Mouse (Mus musculus): ENCODE data around the gene St13. TPM values are rescaled to one million over a fixed set of nuclear protein-coding genes. Genes with fewer than 3 reads are reported as not detected.
A peak's percentile ranks its signal among the peaks of the same experiment; 100 is the strongest.

The St13 gene
- polyA plus RNA-seq, 1 experiment from 2014 or later = 154 TPM

DNA sequence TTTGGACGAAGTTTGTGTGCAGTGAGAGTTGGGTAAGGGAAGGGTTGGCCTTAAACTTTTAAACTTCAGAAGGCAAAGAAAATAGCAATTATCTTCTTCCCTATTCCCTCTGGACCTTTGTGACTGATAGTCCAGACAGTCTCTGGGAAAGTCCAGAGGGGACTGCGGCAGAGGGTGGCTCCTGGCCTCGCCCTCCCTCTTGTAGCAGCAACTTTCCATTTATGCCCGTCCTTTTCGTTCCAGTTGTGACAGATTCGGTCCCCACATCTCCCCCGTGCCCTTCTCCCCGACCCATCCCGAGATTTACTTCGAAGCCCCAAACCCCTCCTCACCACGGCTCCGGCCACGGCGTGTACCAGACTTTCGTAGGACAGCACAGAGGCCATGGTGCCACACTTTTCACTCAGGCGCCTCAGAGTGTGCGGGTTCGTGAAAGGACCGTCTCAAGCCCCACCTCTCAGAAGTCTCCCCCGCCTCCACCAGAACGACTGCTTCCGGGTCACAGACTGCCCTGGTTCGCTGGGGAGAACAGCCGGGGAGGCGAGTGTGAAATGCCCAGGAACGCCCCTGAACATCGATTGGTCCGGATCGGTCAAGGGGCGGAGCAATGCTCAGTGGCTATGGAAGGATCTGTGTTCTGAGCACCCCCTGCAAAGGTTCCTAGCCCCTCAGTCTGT, 39.4 kb downstream of the St13 start, which contains the start of gene Slc25a17:
TSS of gene Slc25a17 (minus strand) at position 468 of the 677 bp plus-strand sequence.
- peaks cover 16% of the 10 kb centered on the region; the same call in 1 of the 2 replicates for H3K36me3 ChIP-seq (ENCODE audit: control insufficient read depth, insufficient read depth, low read length)
- peak; percentile 100 for ATAC-seq (ENCODE audit: low read depth)
- H3K9me3 ChIP-seq (ENCODE audit: control insufficient read depth, low read length) = no peaks in the 10 kb centered on the region
- peak within 1 kb of the TSS; percentile 84 for H3K9ac ChIP-seq (ENCODE audit: low read length)
- H3K27me3 ChIP-seq (ENCODE audit: control insufficient read depth, insufficient read depth, low read depth, low read length) = no peaks in the 10 kb centered on the region
- peak within 1 kb of the TSS; percentile 87 for H3K4me2 ChIP-seq (ENCODE audit: low read depth, low read length)
- H3K4me1 ChIP-seq (replicated peaks; ENCODE audit: control insufficient read depth, insufficient read depth, low read length) = peaks cover 21% of the 10 kb centered on the region
- H3K27ac ChIP-seq (ENCODE audit: low read length) = peak within 1 kb of the TSS; percentile 81
- WGBS = under 1% methylated on average over 30 of the region's 30 CpGs
- H3K4me3 ChIP-seq (ENCODE audit: low read length) = peak within 1 kb of the TSS; percentile 73

GRCm38 (mm10) chr15:81359421-81359820, 40.5 kb downstream of the St13 start:
- H3K4me2 ChIP-seq (ENCODE audit: low read depth, low read length) = peak overlapping the region; percentile 87
- ATAC-seq (ENCODE audit: low read depth) = no peak
- WGBS = 86% methylated on average over 5 of the region's 5 CpGs
- no peak overlapping the region for H3K4me3 ChIP-seq (ENCODE audit: low read length)
- peaks cover 10% of the 10 kb centered on the region; the same call in 1 of the 2 replicates for H3K36me3 ChIP-seq (ENCODE audit: control insufficient read depth, insufficient read depth, low read length)
- H3K9ac ChIP-seq (ENCODE audit: low read length) = no peak overlapping the region
- no peaks in the 10 kb centered on the region for H3K9me3 ChIP-seq (ENCODE audit: control insufficient read depth, low read length)
- H3K27ac ChIP-seq (ENCODE audit: low read length) = no peak overlapping the region
- H3K4me1 ChIP-seq (replicated peaks; ENCODE audit: control insufficient read depth, insufficient read depth, low read length) = peaks cover 21% of the 10 kb centered on the region
- no peaks in the 10 kb centered on the region for H3K27me3 ChIP-seq (ENCODE audit: control insufficient read depth, insufficient read depth, low read depth, low read length)

GRCm38 (mm10) chr15:81358943-81359342, 40.9 kb downstream of the St13 start:
- peaks cover 9% of the 10 kb centered on the region; the same call in 1 of the 2 replicates for H3K36me3 ChIP-seq (ENCODE audit: control insufficient read depth, insufficient read depth, low read length)
- no peak overlapping the region for H3K27ac ChIP-seq (ENCODE audit: low read length)
- no peak overlapping the region for H3K9ac ChIP-seq (ENCODE audit: low read length)
- WGBS = 69% methylated on average over 3 of the region's 3 CpGs
- no peak for ATAC-seq (ENCODE audit: low read depth)
- no peak overlapping the region for H3K4me3 ChIP-seq (ENCODE audit: low read length)
- peaks cover 21% of the 10 kb centered on the region for H3K4me1 ChIP-seq (replicated peaks; ENCODE audit: control insufficient read depth, insufficient read depth, low read length)
- no peaks in the 10 kb centered on the region for H3K27me3 ChIP-seq (ENCODE audit: control insufficient read depth, insufficient read depth, low read depth, low read length)
- no peaks in the 10 kb centered on the region for H3K9me3 ChIP-seq (ENCODE audit: control insufficient read depth, low read length)
- no peak overlapping the region for H3K4me2 ChIP-seq (ENCODE audit: low read depth, low read length)

DNA sequence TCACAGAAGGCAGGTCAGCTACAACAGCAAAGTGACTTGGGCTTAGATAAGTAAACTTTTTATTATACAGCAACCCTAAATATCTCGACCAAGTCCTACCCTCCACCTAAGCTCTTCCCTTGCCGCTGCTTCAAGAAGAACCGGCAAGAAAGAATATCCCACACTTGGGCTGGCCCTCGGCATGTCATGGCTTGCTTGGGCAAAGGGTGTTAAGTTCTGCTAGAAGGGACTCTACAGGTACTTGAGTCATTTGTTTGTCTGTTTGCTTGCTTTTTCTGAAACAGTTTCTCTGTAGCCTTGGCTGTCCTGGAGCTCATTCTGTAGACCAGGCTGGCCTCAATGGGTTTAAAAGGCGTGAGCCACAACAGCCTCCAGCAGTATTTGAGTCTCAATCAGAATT, 42.9 kb downstream of the St13 start:
- ATAC-seq (ENCODE audit: low read depth) = no peak
- Histone ChIP-seq H3K9ac (ENCODE audit: low read length) (no peak overlapping the region), H3K27ac (ENCODE audit: low read length) (no peak overlapping the region), H3K4me2 (ENCODE audit: low read depth, low read length) (no peak overlapping the region), H3K4me3 (ENCODE audit: low read length) (no peak overlapping the region), H3K4me1 (replicated peaks; ENCODE audit: control insufficient read depth, insufficient read depth, low read length) (peaks cover 21% of the 10 kb centered on the region), H3K9me3 (ENCODE audit: control insufficient read depth, low read length) (no peaks in the 10 kb centered on the region), H3K27me3 (ENCODE audit: control insufficient read depth, insufficient read depth, low read depth, low read length) (no peaks in the 10 kb centered on the region), H3K36me3 (ENCODE audit: control insufficient read depth, insufficient read depth, low read length) (no peaks in the 10 kb centered on the region)
- 38% methylated on average over 5 of the region's 5 CpGs for WGBS

GRCm38 (mm10) chr15:81355146-81355761, 44.6 kb downstream of the St13 start:
- Histone ChIP-seq H3K9ac (ENCODE audit: low read length) (no peak overlapping the region), H3K27me3 (ENCODE audit: control insufficient read depth, insufficient read depth, low read depth, low read length) (no peaks in the 10 kb centered on the region), H3K4me1 (replicated peaks; ENCODE audit: control insufficient read depth, insufficient read depth, low read length) (peaks cover 16% of the 10 kb centered on the region), H3K27ac (ENCODE audit: low read length) (no peak overlapping the region), H3K4me2 (ENCODE audit: low read depth, low read length) (no peak overlapping the region), H3K9me3 (ENCODE audit: control insufficient read depth, low read length) (no peaks in the 10 kb centered on the region), H3K4me3 (ENCODE audit: low read length) (no peak overlapping the region), H3K36me3 (ENCODE audit: control insufficient read depth, insufficient read depth, low read length) (no peaks in the 10 kb centered on the region)
- no peak for ATAC-seq (ENCODE audit: low read depth)
- 56% methylated on average over 3 of the region's 3 CpGs for WGBS

DNA sequence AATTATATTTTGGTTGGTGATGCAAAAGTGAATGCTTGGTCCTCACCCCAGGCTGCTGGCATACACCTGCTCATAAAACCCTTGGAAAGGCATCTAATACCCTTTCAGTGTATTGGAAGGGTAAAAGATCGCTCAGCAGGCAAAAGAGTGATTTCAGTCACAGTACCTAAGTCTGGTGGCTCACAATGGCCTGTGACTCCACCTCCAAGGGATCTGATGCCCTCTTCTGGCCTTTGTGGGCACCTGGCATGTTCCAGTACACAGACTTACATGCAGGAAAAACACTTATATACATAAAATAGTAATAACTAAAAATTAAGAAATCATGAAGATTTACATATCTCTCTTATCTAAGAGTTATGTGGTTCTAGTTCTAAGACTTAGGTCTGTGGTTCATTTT, 47.2 kb downstream of the St13 start:
- H3K36me3 ChIP-seq (ENCODE audit: control insufficient read depth, insufficient read depth, low read length) = no peaks in the 10 kb centered on the region
- no peak overlapping the region for H3K27ac ChIP-seq (ENCODE audit: low read length)
- no peaks in the 10 kb centered on the region for H3K9me3 ChIP-seq (ENCODE audit: control insufficient read depth, low read length)
- ATAC-seq (ENCODE audit: low read depth) = no peak
- H3K4me3 ChIP-seq (ENCODE audit: low read length) = no peak overlapping the region
- no peaks in the 10 kb centered on the region for H3K4me1 ChIP-seq (replicated peaks; ENCODE audit: control insufficient read depth, insufficient read depth, low read length)
- no peak overlapping the region for H3K4me2 ChIP-seq (ENCODE audit: low read depth, low read length)
- no peaks in the 10 kb centered on the region for H3K27me3 ChIP-seq (ENCODE audit: control insufficient read depth, insufficient read depth, low read depth, low read length)
- WGBS = 48% methylated on average over 1 of the region's 1 CpGs
- no peak overlapping the region for H3K9ac ChIP-seq (ENCODE audit: low read length)

DNA sequence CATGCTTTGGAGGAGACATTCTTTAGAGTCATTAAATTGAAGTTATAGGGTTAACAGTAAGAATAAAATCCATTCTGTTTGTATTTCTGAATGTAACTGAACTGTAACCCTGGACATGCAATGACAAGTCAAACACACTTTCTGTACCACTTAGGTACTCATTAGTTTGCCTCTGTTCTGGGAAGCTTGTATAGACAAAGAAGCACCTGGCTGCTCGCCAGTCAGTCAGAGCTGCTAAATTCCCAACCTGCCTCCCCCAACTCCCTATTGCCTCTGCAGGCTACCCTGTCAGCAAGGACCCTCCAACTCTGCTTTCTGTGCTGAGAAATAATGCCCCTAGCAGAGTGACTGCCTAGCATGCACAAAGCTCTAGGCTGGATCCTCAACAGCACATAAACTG, 49.5 kb downstream of the St13 start:
- Histone ChIP-seq H3K4me3 (ENCODE audit: low read length) (no peak overlapping the region), H3K27ac (ENCODE audit: low read length) (no peak overlapping the region), H3K27me3 (ENCODE audit: control insufficient read depth, insufficient read depth, low read depth, low read length) (no peaks in the 10 kb centered on the region), H3K36me3 (ENCODE audit: control insufficient read depth, insufficient read depth, low read length) (no peaks in the 10 kb centered on the region), H3K9me3 (ENCODE audit: control insufficient read depth, low read length) (no peaks in the 10 kb centered on the region), H3K4me2 (ENCODE audit: low read depth, low read length) (no peak overlapping the region), H3K9ac (ENCODE audit: low read length) (no peak overlapping the region), H3K4me1 (replicated peaks; ENCODE audit: control insufficient read depth, insufficient read depth, low read length) (no peaks in the 10 kb centered on the region)
- ATAC-seq (ENCODE audit: low read depth) = no peak
- WGBS = 30% methylated on average over 1 of the region's 1 CpGs

GRCm38 (mm10) chr15:81348366-81348765, 51.5 kb downstream of the St13 start:
- Histone ChIP-seq H3K4me1 (replicated peaks; ENCODE audit: control insufficient read depth, insufficient read depth, low read length) (no peaks in the 10 kb centered on the region), H3K9ac (ENCODE audit: low read length) (no peak overlapping the region), H3K4me2 (ENCODE audit: low read depth, low read length) (no peak overlapping the region), H3K4me3 (ENCODE audit: low read length) (no peak overlapping the region), H3K27ac (ENCODE audit: low read length) (no peak overlapping the region), H3K9me3 (ENCODE audit: control insufficient read depth, low read length) (no peaks in the 10 kb centered on the region), H3K36me3 (ENCODE audit: control insufficient read depth, insufficient read depth, low read length) (no peaks in the 10 kb centered on the region; the same call in 1 of the 2 replicates), H3K27me3 (ENCODE audit: control insufficient read depth, insufficient read depth, low read depth, low read length) (no peaks in the 10 kb centered on the region)
- WGBS = 29% methylated on average over 2 of the region's 2 CpGs
- no peak for ATAC-seq (ENCODE audit: low read depth)

DNA sequence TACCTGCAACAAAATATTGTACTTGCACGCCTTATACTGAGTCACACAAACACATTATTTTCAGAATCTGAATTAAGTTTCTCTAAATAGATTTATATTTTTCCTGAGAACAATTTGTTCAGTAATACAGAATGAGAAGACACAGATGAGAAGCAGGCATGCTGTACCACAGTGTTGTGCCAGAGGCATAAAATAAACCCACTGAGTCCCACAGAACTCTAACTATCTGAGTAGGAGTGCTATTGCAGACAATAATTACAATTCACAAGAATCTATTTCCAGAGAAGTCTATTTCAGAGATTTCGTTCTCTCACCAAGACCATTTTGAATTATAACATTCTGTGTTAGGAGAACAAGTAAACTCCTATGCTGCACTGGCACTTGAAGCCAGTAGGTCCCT, 52.4 kb downstream of the St13 start:
- Histone ChIP-seq H3K36me3 (ENCODE audit: control insufficient read depth, insufficient read depth, low read length) (no peaks in the 10 kb centered on the region; the same call in 1 of the 2 replicates), H3K4me1 (replicated peaks; ENCODE audit: control insufficient read depth, insufficient read depth, low read length) (no peaks in the 10 kb centered on the region), H3K27ac (ENCODE audit: low read length) (no peak overlapping the region), H3K4me2 (ENCODE audit: low read depth, low read length) (no peak overlapping the region), H3K4me3 (ENCODE audit: low read length) (no peak overlapping the region), H3K9me3 (ENCODE audit: control insufficient read depth, low read length) (no peaks in the 10 kb centered on the region), H3K27me3 (ENCODE audit: control insufficient read depth, insufficient read depth, low read depth, low read length) (no peaks in the 10 kb centered on the region), H3K9ac (ENCODE audit: low read length) (no peak overlapping the region)
- ATAC-seq (ENCODE audit: low read depth) = no peak
- WGBS = 91% methylated on average over 2 of the region's 2 CpGs
